Mouse (Mus musculus) MEL (cell line): ENCODE measurements at regions not wholly inside any gene's neighbourhood (a gene's known extent, or its start where the extent isn't known, plus 50 kb on each side); places are given as distances from the start of the nearest gene placed in this dataset.

ENCODE experiments used
- CTCF ChIP-seq, 3 experiments: IDR thresholded peaks in 2 of 3; conservative IDR thresholded peaks in 1 of 3; 2 replicates each; pipeline ENCODE4 v1.5.1; 2011 to 2012; ENCODE audit warnings: low read length in 3 of 3, low read depth in 2 of 3, mild to moderate bottlenecking in 2 of 3, improper control_type of control experiment in 1 of 3, inconsistent platforms in 1 of 3, mixed read lengths in 1 of 3, moderate library complexity in 1 of 3; ENCODE audit not compliant: control insufficient read depth in 1 of 3, insufficient read depth in 1 of 3, poor library complexity in 1 of 3, severe bottlenecking in 1 of 3
- E2F4 ChIP-seq: IDR thresholded peaks from 2 replicates; pipeline ENCODE4 v1.6.1; 2011; ENCODE audit warnings: low read depth, low read length, improper control_type of control experiment, borderline replicate concordance
- EP300 ChIP-seq, 2 experiments: IDR thresholded peaks; 2 replicates each; pipeline ENCODE4 v1.6.1; 2011; ENCODE audit warnings: improper control_type of control experiment in 2 of 2, low read length in 2 of 2, low read depth in 1 of 2, mild to moderate bottlenecking in 1 of 2
- GATA1 ChIP-seq: IDR thresholded peaks from 2 replicates; pipeline ENCODE4 v1.6.1; 2011; ENCODE audit warnings: low read depth, low read length, improper control_type of control experiment
- HCFC1 ChIP-seq: IDR thresholded peaks from 2 replicates; pipeline ENCODE4 v1.6.1; 2012; ENCODE audit warnings: low read depth, mild to moderate bottlenecking, inconsistent platforms, low read length, improper control_type of control experiment, moderate library complexity
- MAFK ChIP-seq: IDR thresholded peaks from 2 replicates; pipeline ENCODE4 v1.6.1; 2011; ENCODE audit warnings: low read depth, mild to moderate bottlenecking, low read length, improper control_type of control experiment, borderline replicate concordance
- MAX ChIP-seq: IDR thresholded peaks from 2 replicates; pipeline ENCODE4 v1.6.1; 2011; ENCODE audit warnings: low read length, improper control_type of control experiment
- NRF1 ChIP-seq: IDR thresholded peaks from 2 replicates; pipeline ENCODE4 v1.6.1; 2014; ENCODE audit warnings: low read depth, mild to moderate bottlenecking, inconsistent platforms, low read length, improper control_type of control experiment, moderate library complexity; ENCODE audit not compliant: poor library complexity, insufficient read depth, severe bottlenecking
- POLR2A ChIP-seq, 2 experiments: IDR thresholded peaks; 2 replicates each; pipeline ENCODE4 v1.6.1; 2011 to 2012; ENCODE audit warnings: low read length in 2 of 2, mild to moderate bottlenecking in 2 of 2, control low read depth in 1 of 2, improper control_type of control experiment in 1 of 2, low read depth in 1 of 2, moderate library complexity in 1 of 2; ENCODE audit not compliant: control insufficient read depth in 1 of 2, insufficient read depth in 1 of 2, poor library complexity in 1 of 2
- SMC3 ChIP-seq: IDR thresholded peaks from 2 replicates; pipeline ENCODE4 v1.6.1; 2011; ENCODE audit warnings: low read depth, low read length, improper control_type of control experiment
- USF1 ChIP-seq: IDR thresholded peaks from 2 replicates; pipeline ENCODE4 v1.6.1; 2014; ENCODE audit warnings: low read depth, mild to moderate bottlenecking, inconsistent platforms, low read length, improper control_type of control experiment, moderate library complexity
- ZNF384 ChIP-seq: IDR thresholded peaks from 2 replicates; pipeline ENCODE4 v1.6.1; 2012; ENCODE audit warnings: low read depth, mild to moderate bottlenecking, inconsistent platforms, low read length, improper control_type of control experiment

GRCm38 (mm10) chr4:148360931-148361330 is 73.2 kb upstream of the Disp3 start:
- TF ChIP-seq CTCF (IDR thresholded peaks at IDR 0.05 in 2 of 3, conservative IDR thresholded peaks at IDR 0.05 in 1 of 3; ENCODE audit: control insufficient read depth in 1 of 3, insufficient read depth in 1 of 3, low read depth in 2 of 3, low read length in 3 of 3, poor library complexity in 1 of 3, severe bottlenecking in 1 of 3) (no peak), POLR2A (IDR thresholded peaks at IDR 0.05; ENCODE audit: control insufficient read depth in 1 of 2, insufficient read depth in 1 of 2, low read depth in 1 of 2, low read length in 2 of 2, poor library complexity in 1 of 2) (no peak), GATA1 (no peak), NRF1 (no peak), SMC3 (no peak), USF1 (no peak), MAX (no peak), EP300 (IDR thresholded peaks at IDR 0.05; ENCODE audit: low read depth in 1 of 2, low read length in 2 of 2) (no peak), HCFC1 (no peak), E2F4 (no peak), ZNF384 (no peak), MAFK (no peak)
